Mouse (Mus musculus) frontal cortex, postnatal 14 days (tissue): Measurements from ENCODE around the gene Pigo.

Source experiments
- DNase-seq, 2 experiments: peaks; one replicate each; pipeline ENCODE4 v3.0.0; 2022; ENCODE audit warnings: low spot score in 2 of 2

Gene Pigo

GRCm38 (mm10) chr4:43025084-43025960 lies at the start of gene Pigo:
Gene Pigo (minus strand): TSS chr4:43025819.
- DNase-seq = peak; percentile 91 to 94

DNA sequence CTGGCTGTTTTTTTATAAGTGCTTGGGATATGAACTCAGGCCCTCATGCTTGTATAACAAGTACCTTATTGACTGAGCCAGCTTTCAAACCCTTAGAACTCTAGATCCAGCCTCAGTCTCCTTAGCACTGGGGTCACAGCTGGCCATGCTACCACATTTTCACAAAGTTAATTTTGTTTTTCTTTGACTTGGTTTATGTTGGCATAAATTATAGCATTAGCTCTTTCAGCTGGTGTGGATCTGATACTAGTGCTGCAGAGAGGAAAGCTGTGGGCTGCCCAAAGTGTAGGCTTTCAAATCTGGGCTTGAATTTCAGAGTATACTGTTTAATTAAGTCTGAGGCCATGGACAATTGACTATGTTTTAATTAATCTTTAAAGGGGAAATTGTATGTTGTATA lies 49.3 kb upstream of the Pigo start:
- no peak for DNase-seq

- DNase-seq = no peak
Measured at GRCm38 (mm10) chr4:43065471-43065870, 39.9 kb upstream of the Pigo start.

- DNase-seq = no peak
Measured at GRCm38 (mm10) chr4:43060286-43060685, 34.7 kb upstream of the Pigo start.

DNA sequence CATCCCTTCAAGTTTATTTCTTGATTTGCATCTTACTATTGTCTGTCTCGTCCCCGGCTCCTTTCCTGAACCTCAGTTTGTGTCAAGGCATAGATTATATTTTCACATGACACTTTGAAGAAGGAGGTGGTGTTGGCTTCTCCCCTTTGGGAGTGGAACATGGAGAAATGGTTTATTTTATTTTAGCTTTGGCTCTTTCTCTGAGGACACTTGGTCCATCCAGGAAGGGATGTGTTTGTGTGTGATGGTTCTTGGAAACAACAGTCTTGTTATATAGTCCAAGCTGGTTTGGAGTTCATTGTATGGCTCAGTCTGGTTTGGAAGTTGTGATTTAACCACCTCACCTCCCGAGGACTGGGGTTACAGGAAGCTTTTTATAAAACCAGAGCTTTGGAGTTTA lies 34.1 kb upstream of the Pigo start:
- no peak for DNase-seq

GRCm38 (mm10) chr4:43058753-43059654 lies 33.4 kb upstream of the Pigo start, which contains the start of gene Unc13b:
Gene Unc13b (plus strand): TSS chr4:43058953.
- DNase-seq = peak; percentile 79 to 87

DNA sequence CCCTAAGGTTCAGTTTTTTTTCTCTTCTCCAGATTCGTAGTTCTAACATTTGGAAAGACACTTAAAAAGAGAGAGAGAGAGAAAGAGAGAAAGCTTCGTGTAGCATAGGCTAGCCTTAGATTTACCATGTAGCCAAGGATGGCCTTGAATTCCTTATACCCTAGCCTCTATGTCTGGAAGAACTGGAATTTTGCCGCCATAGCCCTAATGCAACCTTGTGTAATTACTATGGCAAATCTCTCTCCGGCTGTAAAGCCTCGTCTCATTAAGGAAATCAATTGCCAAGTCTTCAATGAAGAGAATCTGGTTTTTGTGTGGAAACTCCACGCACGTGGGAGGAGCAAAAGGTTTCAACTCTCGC lies 32.8 kb upstream of the Pigo start:
- DNase-seq = no peak

DNA sequence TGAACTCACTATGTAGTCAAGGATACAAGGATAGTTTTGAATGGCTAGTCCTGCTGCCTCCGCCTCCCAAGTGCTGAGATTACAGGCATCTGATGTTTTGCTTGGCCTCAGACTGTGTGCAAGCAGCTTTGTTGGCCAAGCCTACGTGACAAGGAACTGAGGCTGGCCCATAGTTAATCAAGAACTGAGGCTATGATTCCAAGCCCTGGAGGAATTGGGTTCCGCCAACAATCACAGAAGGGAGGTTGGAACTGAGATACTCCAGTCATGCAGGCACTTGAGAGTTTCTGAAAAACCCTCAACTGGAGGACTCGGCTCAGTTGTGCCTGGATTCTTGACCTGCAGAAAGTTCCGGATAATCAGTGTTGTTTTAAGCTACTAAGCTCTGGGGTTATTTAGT lies 32.0 kb upstream of the Pigo start:
- no peak for DNase-seq

DNA sequence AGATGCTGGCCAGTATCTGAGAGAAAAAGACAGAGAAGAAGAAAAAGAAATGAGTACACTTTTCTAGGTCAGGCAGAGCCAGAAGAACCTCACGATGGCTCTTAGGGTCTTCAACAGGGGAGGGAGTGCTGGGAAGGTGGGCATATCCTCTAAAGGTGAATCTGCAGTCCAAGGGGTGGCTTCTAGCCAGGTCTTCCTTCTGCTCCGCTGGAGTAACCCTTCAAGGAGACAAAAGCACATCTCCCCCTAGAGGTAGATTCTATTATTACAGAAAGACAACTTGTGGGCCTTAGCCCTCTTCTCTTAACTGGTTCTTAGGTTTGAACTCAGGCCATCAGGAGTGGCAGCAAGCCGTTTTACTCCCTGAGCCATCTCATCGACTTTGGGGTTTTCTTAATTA lies 27.0 kb upstream of the Pigo start:
- no peak for DNase-seq

GRCm38 (mm10) chr4:43047231-43047630 lies 21.6 kb upstream of the Pigo start:
- DNase-seq = peak in 1 of 2 experiments; percentile 67

DNA sequence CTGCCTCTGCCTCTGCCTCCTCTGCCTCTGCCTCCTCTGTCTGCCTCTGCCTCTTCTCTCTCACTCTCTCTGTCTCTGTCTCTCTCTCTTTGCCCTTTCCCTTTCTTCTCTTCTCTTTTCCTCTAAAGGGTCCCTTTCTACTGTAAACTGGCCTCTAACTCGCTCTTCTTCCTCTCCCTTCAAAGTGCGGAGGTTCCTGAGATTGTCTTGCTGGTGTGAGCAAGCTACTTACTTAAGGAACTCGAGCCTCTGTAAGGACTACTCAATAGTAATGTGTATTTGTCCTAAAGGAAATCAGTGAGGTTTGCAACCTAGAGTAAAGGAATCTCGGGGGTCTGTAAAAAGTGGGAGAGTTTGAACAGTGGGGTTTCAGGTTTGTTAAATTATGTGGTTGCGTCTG lies 21.0 kb upstream of the Pigo start:
- DNase-seq = no peak

GRCm38 (mm10) chr4:43045659-43046302 lies 20.2 kb upstream of the Pigo start, which contains the start of gene Fam214b:
Gene Fam214b (minus strand): TSS chr4:43046220.
- DNase-seq = peak; percentile 93 to 97

DNA sequence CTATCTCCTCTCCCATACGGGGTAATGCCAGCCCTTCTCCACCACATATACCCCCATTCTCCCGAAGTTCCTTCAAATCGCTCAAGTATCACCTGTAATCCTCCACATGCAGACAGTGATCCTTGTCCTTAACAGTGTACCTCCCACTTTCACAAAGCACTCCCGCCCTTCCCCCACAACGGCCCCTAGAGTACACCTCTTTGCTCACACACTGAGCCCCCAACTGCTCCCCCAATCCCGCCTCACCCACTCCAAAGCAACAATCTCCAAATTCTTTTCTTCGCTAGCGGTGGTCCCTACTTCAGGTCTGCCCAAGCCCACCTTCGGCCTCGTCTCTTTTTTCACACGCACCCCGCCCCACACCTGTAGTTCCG lies 19.7 kb upstream of the Pigo start:
- no peak for DNase-seq

GRCm38 (mm10) chr4:43044673-43045072 lies 19.1 kb upstream of the Pigo start:
- no peak for DNase-seq

GRCm38 (mm10) chr4:43043644-43044357 lies 18.2 kb upstream of the Pigo start:
- DNase-seq = peak; percentile 50 to 71

DNA sequence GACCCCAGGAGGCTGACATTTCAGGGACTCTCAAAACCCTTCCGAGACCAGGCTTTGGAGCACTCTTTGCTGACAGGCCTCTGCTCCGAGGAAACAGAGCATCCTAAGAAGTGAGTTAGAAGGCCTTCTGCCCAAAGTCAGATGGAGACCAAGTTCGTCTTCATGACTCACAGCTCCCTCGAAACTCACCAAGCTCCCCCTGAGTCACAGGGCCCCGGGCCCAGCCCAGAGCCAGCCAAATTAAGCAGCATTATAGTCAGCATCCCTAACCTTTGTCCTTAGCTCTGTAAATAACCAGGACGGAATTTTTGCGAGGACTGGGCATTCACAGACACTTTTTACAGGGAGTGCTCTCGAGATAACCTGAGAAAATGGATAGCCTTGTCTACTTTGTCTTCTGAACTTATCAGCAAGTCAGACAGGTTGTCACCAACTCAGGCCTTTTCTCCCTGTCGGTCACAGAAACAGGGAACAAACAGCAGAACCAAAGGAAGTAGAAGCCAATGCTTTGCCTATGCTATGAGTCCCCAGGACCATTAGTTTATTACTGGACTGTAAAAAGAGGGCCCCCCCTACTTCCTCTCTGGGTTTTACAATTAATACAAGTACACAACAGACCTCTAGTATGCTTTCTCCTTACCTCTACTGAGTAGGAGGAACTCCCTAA lies 15.4 kb upstream of the Pigo start:
- no peak for DNase-seq

GRCm38 (mm10) chr4:43040114-43040572 lies 14.5 kb upstream of the Pigo start:
- peak; percentile 90 to 95 for DNase-seq

- DNase-seq = no peak
Measured at GRCm38 (mm10) chr4:43039609-43040008, 14.0 kb upstream of the Pigo start.

DNA sequence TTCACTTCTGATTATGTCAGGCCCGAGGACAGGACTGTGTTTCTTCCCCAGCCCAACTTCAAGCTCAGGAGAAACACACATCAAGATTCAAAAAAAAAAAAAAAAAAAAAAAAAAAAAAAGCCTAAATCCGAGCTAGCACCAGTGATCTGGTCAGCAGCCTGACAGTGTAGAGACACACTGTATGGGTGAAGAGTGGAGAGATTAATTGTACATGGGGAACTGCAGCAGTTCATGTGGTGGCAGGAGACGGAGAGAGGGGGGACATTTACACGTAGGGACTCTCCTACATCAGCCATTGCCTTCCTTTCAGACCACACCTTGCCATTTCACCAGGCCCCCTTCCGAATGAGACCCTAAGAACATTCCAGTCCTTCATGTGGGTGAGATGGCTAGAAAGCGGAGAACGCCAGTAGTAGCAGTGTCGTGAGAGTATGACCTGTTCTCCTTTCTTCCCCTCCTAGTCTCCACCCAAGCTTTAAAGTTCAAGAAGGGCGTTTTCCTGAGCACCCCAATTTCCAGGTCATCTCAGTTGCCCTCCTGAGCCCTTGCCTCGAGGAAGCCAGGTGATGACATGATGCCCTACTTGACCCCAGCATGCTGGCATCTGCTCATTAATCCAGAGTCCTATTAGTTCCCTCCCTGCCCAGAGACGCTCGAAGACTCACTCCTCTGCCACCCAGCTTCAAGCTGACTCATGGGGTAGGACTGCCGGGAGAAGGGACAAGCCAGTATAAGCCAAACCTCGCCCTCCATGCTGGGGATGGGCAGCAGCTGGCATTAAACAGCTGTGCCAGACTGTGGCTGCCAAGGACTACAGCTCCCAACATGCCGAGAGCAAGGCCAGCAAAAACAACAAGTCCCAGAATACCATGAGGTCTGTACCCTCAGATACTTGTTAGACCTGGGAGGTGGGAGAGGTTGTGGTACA lies 13.2 kb upstream of the Pigo start:
- peak in 1 of 2 experiments; percentile 33 for DNase-seq
